Mouse (Mus musculus) olfactory bulb, adult 2 months (tissue): ENCODE measurements around the gene Tubb3.

ENCODE experiments used
- CTCF ChIP-seq: fragments of 200-500 bp; IDR thresholded peaks from 2 replicates; pipeline ENCODE4 v1.5.1; 2012; ENCODE audit warnings: low read depth, mild to moderate bottlenecking, low read length, moderate library complexity; ENCODE audit not compliant: insufficient read depth
- POLR2A ChIP-seq: fragments of 200-500 bp; IDR thresholded peaks from 2 replicates; pipeline ENCODE4 v1.6.1; 2012; ENCODE audit warnings: mild to moderate bottlenecking, low read depth, low read length, moderate library complexity; ENCODE audit not compliant: insufficient read depth

DNA sequence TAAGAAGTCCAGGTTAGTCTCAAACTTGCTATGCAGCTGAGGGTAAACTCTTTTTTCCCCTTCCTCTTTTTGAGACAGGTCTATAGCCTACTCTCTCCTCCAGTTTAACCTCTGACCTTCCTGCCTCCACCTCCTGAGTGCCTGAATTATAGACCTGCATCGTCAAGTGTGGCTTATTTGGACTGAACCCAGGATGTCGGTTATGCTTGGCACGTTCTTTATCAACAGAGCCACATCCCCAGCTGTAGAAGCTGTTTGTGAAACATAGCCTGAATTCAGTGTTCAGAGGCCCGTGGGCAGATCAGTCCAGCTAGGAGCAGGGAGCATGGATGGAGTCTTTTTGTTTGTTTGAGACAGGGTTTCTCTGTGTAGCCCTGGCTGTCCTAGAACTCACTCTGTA is 40.9 kb downstream of the Tubb3 start:
- TF ChIP-seq POLR2A (no peak), CTCF (no peak)
